Mouse (Mus musculus): Measurements from ENCODE around the gene Rtn2. TPM values are rescaled to one million over a fixed set of nuclear protein-coding genes. Genes with fewer than 3 reads are reported as not detected.

Rtn2 gene
- polyA plus RNA-seq, 1 experiment from 2014 or later: 10.6 TPM

DNA sequence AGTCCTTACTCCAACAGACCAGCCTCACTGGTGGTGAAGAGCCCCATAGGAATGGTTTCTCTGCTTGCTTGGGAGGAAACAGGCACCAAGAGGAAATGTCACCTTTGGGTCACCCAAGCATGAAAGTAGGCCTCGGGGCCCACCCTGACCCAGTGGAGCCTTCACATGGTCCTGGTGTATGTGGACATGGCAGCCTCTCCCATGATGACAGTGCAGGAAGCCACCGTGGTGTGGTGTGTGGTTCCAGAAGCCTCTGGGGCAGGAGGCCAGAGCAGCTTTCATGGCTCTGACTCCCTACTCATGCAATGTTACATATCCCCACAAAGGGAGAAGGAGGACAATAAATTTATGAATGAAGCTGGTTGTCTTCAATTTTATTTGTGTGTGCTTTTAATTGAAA lies 34.9 kb upstream of the Rtn2 start:
- Histone ChIP-seq H3K27ac (no peak overlapping the region), H3K27me3 (replicated peaks) (no peaks in the 10 kb centered on the region), H3K4me2 (no peak overlapping the region), H3K9me3 (no peaks in the 10 kb centered on the region), H3K36me3 (peaks cover 18% of the 10 kb centered on the region; the same call in 1 of the 2 replicates), H3K4me3 (replicated peaks) (no peak overlapping the region), H3K9ac (no peak overlapping the region), H3K4me1 (no peaks in the 10 kb centered on the region)
- WGBS: 93% methylated on average over 2 of the region's 2 CpGs
- no peak for ATAC-seq (ENCODE audit: insufficient read depth, low FRiP score, low read depth)

DNA sequence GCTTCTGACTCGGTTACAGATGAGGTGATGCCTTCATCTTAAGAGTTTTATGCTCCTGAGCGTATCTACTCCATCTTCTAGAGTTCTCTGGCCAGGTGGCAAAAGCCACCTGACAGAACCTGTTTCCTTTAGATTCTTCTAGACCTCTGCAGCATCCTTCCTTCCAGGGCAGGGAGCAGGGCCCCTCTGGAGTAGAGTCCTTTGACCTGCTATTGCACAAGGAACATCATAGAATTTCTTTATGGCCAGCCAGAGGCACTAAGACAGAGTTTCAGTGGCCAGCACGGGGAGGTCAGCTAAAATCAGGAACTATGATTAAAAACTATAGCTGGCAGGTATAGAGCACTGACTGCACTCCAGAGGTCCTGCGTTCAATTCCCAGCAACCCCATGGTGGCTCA lies 30.3 kb upstream of the Rtn2 start:
- Histone ChIP-seq H3K27me3 (replicated peaks) (no peaks in the 10 kb centered on the region), H3K4me3 (replicated peaks) (no peak overlapping the region), H3K36me3 (peaks cover 19% of the 10 kb centered on the region), H3K27ac (no peak overlapping the region), H3K4me1 (no peaks in the 10 kb centered on the region), H3K9ac (no peak overlapping the region), H3K4me2 (no peak overlapping the region), H3K9me3 (no peaks in the 10 kb centered on the region)
- 76% methylated on average over 4 of the region's 4 CpGs for WGBS
- no peak for ATAC-seq (ENCODE audit: insufficient read depth, low FRiP score, low read depth)

DNA sequence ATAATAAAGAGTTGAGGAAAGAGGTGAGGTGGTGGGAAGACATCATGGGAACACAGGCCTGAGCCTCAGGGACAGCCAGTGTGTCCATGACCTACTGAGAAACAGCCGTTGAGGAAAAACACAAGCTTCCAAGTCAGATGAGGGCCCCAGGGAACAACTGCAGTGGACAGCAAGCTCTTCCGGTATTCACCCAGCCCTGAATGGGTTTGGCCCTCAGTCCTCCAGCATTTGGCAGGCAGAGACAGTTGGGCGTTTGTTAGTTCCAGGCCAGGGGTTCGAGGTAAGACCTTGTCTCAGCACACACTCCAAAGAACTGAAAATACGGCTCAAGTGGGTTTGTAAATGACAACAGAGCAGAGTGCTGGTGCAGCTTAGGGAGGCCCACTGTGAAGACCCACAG lies 29.0 kb upstream of the Rtn2 start:
- H3K4me1 ChIP-seq: 0 out of 2 replicates have a peak, but pooled peaks cover under 1% of the 10 kb centered on the region
- H3K4me2 ChIP-seq: no peak overlapping the region
- 57% methylated on average over 5 of the region's 5 CpGs for WGBS
- H3K36me3 ChIP-seq: peaks cover 31% of the 10 kb centered on the region
- H3K4me3 ChIP-seq (replicated peaks): no peak overlapping the region
- no peak overlapping the region for H3K27ac ChIP-seq
- no peak overlapping the region for H3K9ac ChIP-seq
- ATAC-seq (ENCODE audit: insufficient read depth, low FRiP score, low read depth): no peak
- no peaks in the 10 kb centered on the region for H3K9me3 ChIP-seq
- no peaks in the 10 kb centered on the region for H3K27me3 ChIP-seq (replicated peaks)

DNA sequence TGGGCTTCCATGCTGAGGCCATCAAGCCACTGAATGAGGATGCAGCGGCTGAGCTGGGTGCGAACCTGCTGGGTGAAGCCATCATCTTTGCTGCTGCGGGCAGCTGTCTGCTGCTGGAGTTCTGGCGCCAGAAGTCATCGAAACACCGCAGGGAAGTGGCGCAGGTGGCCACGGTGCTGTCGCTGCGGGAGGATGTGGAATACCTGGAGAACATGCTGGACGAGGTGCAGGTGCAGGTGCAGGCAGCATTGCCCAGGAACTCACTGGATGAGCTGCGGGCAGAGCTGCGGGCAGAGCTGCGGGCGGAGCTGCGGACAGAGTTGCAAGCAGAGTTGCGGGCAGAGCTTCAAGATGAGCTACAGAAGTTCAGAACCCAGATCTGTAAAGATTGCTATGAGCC lies 27.0 kb upstream of the Rtn2 start:
- Histone ChIP-seq H3K4me1 (0 out of 2 replicates have a peak, but pooled peaks cover 3% of the 10 kb centered on the region), H3K27ac (no peak overlapping the region), H3K36me3 (peaks cover 43% of the 10 kb centered on the region), H3K9ac (no peak overlapping the region), H3K4me2 (no peak overlapping the region), H3K4me3 (replicated peaks) (no peak overlapping the region), H3K27me3 (replicated peaks) (no peaks in the 10 kb centered on the region), H3K9me3 (no peaks in the 10 kb centered on the region)
- ATAC-seq (ENCODE audit: insufficient read depth, low FRiP score, low read depth): no peak
- WGBS: 84% methylated on average over 17 of the region's 17 CpGs

DNA sequence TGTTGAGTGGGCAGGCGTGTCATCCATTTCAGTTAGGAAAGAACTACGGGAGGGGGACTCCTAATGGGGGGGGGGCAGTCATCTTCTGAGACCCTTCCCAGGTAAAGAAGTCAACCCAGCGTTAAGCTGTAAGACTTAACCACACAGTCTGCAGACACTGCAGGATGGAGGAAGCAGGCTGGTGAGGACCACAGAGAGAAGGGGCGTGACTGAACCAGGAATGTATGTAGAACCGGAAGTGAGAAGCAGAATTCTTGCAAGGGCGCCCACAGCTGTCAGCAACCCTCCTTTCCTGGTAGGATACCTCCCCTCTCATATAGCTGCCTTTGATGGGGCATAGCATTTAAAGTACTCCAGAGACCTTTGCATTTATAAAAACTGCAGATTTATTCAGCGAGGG lies 25.9 kb upstream of the Rtn2 start:
- Histone ChIP-seq H3K27me3 (replicated peaks) (no peaks in the 10 kb centered on the region), H3K9ac (no peak overlapping the region), H3K9me3 (no peaks in the 10 kb centered on the region), H3K27ac (no peak overlapping the region), H3K4me2 (no peak overlapping the region), H3K4me1 (0 out of 2 replicates have a peak, but pooled peaks cover 3% of the 10 kb centered on the region), H3K4me3 (replicated peaks) (no peak overlapping the region), H3K36me3 (peaks cover 47% of the 10 kb centered on the region)
- WGBS: 78% methylated on average over 7 of the region's 7 CpGs
- ATAC-seq (ENCODE audit: insufficient read depth, low FRiP score, low read depth): no peak

DNA sequence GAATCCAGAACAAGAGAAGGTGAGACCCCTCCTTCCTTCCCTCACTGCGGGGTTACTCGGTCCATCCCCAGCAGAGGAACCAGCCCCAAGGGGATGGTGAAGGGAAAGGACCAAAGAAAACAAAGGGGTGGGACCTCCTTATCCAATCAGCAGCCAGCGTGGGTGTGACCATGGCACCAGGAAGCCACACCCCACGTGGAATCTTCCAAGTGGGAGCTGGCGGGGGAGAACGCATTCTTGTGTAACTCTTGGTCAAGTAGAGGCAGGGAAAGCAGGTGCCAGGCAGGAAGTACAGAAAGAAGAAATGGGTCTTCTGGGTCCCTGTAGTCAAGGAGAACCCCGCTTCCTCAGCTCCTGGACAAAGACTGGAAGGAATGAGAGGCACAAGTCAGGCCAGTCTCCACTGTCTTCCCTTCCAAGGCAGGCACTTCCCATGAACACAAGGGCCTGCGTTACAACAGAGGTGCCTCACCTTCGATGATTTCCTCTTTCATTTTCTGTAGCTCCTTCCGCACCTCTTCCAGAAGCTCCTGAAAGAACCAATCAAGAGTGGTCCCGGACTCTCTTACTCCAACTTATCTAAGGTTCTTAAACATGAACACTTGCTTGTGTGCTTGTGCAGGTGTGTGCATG lies 24.9 kb upstream of the Rtn2 start:
- H3K4me1 ChIP-seq: 0 out of 2 replicates have a peak, but pooled peaks cover 3% of the 10 kb centered on the region
- no peak overlapping the region for H3K4me2 ChIP-seq
- H3K4me3 ChIP-seq (replicated peaks): no peak overlapping the region
- peak; percentile 85 for ATAC-seq (ENCODE audit: insufficient read depth, low FRiP score, low read depth)
- H3K27me3 ChIP-seq (replicated peaks): no peaks in the 10 kb centered on the region
- peaks cover 56% of the 10 kb centered on the region for H3K36me3 ChIP-seq
- H3K27ac ChIP-seq: 0 out of 2 replicates have a peak overlapping the region, but pooled peaks have one; percentile 6
- no peak overlapping the region for H3K9ac ChIP-seq
- WGBS: 38% methylated on average over 11 of the region's 11 CpGs
- H3K9me3 ChIP-seq: no peaks in the 10 kb centered on the region

DNA sequence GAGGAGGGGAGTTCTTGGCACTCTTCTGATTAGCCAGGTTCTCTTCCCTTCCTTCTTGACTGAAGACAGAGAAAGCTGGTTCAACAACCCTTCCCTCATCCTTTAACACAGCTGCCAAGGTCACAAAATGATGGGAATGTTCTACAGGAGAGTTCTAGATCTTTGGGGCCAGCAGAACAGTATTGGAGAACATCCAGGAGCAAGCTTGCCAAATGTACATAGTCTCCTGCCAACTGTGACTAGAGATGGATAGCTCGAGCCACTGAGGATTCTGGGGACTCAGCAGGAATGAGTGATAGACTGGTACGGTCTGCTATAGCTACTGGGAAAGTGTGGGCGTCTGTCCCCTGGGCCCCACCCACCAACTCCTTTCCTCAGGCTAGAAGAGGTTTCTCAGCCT lies 24.1 kb upstream of the Rtn2 start:
- Histone ChIP-seq H3K9me3 (no peaks in the 10 kb centered on the region), H3K4me2 (no peak overlapping the region), H3K4me3 (replicated peaks) (no peak overlapping the region), H3K4me1 (0 out of 2 replicates have a peak, but pooled peaks cover 3% of the 10 kb centered on the region), H3K36me3 (peaks cover 63% of the 10 kb centered on the region), H3K27me3 (replicated peaks) (no peaks in the 10 kb centered on the region), H3K9ac (no peak overlapping the region), H3K27ac (0 out of 2 replicates have a peak overlapping the region, but pooled peaks have one; percentile 6)
- 81% methylated on average over 3 of the region's 3 CpGs for WGBS
- no peak for ATAC-seq (ENCODE audit: insufficient read depth, low FRiP score, low read depth)

DNA sequence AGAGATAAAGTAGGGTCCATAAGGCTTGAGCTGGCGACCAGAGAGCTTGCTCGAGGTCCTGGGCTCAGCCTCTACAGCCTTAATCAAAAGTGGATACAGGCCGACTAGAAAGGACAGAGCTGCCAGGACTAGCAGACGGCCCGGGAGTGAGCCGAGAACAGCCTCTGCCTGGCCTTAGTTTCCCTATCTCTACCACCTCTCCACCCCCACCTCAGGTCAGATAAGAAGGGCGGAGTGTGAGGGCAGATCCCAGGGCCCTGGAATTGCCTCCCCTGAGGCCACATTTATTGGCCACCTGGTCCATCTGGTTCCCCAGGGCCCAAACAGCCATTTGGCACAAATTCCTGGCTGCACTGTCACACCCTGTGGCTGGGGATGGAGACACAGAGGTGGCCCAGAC lies 17.3 kb upstream of the Rtn2 start:
- 53% methylated on average over 7 of the region's 7 CpGs for WGBS
- Histone ChIP-seq H3K9me3 (no peaks in the 10 kb centered on the region), H3K4me2 (no peak overlapping the region), H3K27me3 (replicated peaks) (no peaks in the 10 kb centered on the region), H3K9ac (no peak overlapping the region), H3K27ac (0 out of 2 replicates have a peak overlapping the region, but pooled peaks have one; percentile 72), H3K4me1 (peaks cover 34% of the 10 kb centered on the region), H3K4me3 (replicated peaks) (no peak overlapping the region), H3K36me3 (peaks cover 36% of the 10 kb centered on the region)
- ATAC-seq (ENCODE audit: insufficient read depth, low FRiP score, low read depth): peak; percentile 28; the same call in 1 of the 2 replicates

DNA sequence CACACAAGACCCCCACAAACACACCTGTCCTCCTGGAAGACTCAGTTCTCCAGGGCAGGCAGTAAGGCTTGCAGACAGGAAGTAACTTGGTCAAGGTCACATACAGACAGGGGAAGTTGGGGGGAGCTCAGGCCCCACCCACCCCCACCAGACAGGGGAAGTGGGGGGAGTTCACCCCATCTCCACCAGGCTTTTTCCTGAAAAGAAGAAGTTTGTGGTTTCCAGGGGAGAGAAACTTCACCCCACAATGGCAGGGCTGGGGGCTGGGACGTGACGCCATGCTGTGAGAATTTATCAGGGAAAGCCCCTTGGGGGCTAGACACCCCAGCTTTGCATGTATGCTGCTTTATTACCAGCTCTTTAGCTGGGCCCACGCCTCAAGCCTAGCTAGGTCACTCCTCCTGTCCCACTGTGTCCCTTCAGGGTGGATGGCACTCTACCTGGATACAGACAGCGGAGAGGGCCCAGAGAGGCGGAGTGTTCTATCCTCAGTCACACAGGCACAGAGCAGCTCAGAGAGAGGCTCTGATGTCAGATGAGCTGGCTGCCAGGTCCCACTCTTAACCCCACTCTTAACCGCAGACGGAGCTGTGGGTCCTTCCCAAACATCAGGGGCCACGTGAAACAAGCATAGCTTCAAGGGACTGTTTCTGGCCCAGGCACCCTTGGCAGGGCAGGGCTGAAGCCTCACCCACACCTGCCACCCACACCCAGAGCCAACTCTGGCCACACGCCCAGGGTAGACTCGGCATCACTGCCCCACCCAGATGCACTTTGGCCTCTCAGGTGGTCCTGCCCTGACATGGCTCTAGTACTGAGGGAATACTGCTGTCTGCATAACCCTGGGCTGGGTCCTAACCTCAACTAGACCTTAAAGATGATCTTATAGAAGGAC lies 16.2 kb upstream of the Rtn2 start:
- Histone ChIP-seq H3K4me3 (replicated peaks) (no peak overlapping the region), H3K36me3 (peaks cover 32% of the 10 kb centered on the region), H3K27ac (peak overlapping the region; percentile 72), H3K4me2 (peak overlapping the region; percentile 27; the same call in 1 of the 2 replicates), H3K27me3 (replicated peaks) (no peaks in the 10 kb centered on the region), H3K9me3 (no peaks in the 10 kb centered on the region), H3K9ac (no peak overlapping the region), H3K4me1 (peaks cover 34% of the 10 kb centered on the region)
- ATAC-seq (ENCODE audit: insufficient read depth, low FRiP score, low read depth): peak; percentile 23; the same call in 1 of the 2 replicates
- 63% methylated on average over 10 of the region's 10 CpGs for WGBS

DNA sequence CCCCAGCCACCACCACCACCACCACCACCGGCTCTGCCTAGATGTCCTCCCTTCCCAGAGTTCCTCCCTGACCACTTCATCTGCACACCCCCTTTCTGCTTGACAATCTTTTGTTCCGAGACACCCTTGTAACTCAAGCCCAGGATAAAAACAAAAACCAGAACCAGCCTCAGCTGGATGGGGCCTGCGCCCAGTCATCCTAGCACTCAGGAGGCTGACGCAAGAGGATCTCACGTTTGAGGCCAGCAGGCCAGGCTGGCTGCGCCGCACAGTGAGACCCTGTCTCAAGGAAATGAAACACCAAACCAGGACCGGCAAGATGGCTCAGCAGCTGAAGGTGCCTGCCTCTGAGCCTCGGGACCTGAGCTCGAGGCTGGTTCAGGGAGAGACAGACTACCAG lies 15.4 kb upstream of the Rtn2 start:
- H3K9ac ChIP-seq: no peak overlapping the region; the same call in 1 of the 2 replicates
- H3K4me1 ChIP-seq: peaks cover 34% of the 10 kb centered on the region
- H3K9me3 ChIP-seq: no peaks in the 10 kb centered on the region
- peak overlapping the region; percentile 72 for H3K27ac ChIP-seq
- peaks cover 27% of the 10 kb centered on the region for H3K36me3 ChIP-seq
- peak overlapping the region; percentile 27; the same call in 1 of the 2 replicates for H3K4me2 ChIP-seq
- WGBS: 61% methylated on average over 10 of the region's 10 CpGs
- H3K27me3 ChIP-seq (replicated peaks): no peaks in the 10 kb centered on the region
- ATAC-seq (ENCODE audit: insufficient read depth, low FRiP score, low read depth): no peak
- H3K4me3 ChIP-seq (replicated peaks): no peak overlapping the region

DNA sequence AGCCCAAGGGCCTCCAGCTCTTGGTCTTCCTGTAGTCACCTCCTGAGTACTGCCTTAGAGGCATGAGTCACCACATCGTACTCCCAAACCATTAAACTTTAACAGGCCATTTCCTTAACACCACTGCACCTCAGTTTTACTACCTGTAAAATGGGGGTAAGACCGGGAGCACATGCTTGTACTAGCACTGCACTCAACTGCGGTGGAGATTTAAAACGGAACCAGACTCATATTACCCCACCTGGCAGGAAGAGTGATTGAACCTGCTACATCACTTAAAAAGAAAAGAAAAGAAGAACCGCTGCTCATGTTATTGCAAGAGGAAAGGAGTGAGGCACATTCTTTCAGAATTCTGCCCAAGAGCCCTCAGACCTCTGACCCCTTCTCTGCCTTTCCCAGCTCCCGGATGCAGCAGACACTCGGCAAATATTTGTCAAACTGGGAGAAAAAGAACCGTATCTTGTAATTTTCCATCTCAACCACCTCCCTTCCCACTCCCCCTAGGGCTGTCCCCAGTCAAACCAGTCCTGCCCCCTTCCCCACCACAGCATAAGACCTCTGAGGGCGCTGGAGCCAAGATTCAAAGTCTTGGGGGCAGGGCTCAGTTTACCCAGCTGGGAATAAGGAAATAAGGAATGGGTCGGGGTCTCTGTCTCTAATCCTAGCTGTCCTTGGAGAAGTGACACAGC lies 13.3 kb upstream of the Rtn2 start:
- Histone ChIP-seq H3K27me3 (replicated peaks) (no peaks in the 10 kb centered on the region), H3K9me3 (no peaks in the 10 kb centered on the region), H3K4me1 (peaks cover 34% of the 10 kb centered on the region), H3K27ac (peak overlapping the region; percentile 99), H3K4me2 (peak overlapping the region; percentile 93), H3K9ac (peak overlapping the region; percentile 97), H3K36me3 (peaks cover 8% of the 10 kb centered on the region), H3K4me3 (replicated peaks) (peak overlapping the region; percentile 100)
- WGBS: 21% methylated on average over 10 of the region's 10 CpGs
- ATAC-seq (ENCODE audit: insufficient read depth, low FRiP score, low read depth): peak; percentile 9; the same call in 1 of the 2 replicates

Data from stomach, embryonic 15.5 days (tissue).